Mouse (Mus musculus) layer of hippocampus, adult 9-10 months (tissue): ENCODE data around the gene Aamdc.

Experiments
- DNase-seq: peaks from one replicate; pipeline ENCODE4 v3.0.0; 2022; ENCODE audit warnings: low spot score

Gene Aamdc

GRCm38 (mm10) chr7:97579067-97579975 lies at the start of gene Aamdc, which contains the start of gene Rsf1:
Gene Aamdc, minus strand, starts transcription at chr7:97579497.
Gene Rsf1, plus strand, starts transcription at chr7:97579889.
- peak; percentile 87 for DNase-seq

DNA sequence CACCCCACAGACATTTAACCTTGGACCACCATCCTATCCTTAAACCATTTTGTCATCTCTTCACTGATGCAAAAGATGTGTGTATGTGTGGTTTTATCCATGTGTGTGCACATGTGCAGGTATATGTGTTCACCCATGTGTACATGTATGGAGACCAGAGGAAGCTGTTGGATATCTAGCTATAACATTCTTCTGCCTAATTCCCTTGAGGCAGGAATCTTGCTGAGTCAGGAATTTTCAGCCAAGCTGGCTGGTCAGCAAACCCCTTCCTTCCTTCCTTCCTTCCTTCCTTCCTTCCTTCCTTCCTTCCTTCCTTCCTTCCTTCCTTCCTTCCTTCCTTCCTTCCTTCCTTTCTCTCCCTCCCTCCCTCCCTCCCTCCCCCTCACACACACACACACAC lies 44.1 kb upstream of the Aamdc start:
- DNase-seq: no peak

- no peak for DNase-seq
These were observed 43.4 kb upstream of the Aamdc start for GRCm38 (mm10) chr7:97622676-97623075.

- no peak for DNase-seq
These were observed 42.0 kb upstream of the Aamdc start for GRCm38 (mm10) chr7:97621346-97621745.

DNA sequence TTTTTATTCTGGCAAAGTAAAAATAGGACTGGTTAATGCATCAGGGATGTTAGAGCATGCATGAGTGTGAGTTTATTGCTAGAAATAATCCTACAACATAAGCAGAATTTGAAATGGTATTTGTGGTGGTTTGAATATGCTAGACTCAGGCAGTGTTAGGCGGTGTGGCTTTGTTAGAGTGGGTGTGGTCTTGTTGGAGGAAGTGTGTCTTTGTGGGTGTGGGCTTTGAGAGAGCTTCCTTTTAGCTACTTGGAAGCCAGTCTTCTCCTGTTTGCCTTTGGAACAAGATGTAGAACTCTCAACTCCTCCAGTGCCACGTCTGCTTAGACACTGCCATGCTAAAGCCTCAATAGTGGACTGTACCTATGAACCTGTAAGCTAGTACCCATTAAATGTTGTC lies 19.3 kb upstream of the Aamdc start:
- DNase-seq: no peak

GRCm38 (mm10) chr7:97593535-97593934 lies 14.2 kb upstream of the Aamdc start:
- DNase-seq: no peak

- no peak for DNase-seq
These were observed 13.1 kb upstream of the Aamdc start for GRCm38 (mm10) chr7:97592396-97592795.

DNA sequence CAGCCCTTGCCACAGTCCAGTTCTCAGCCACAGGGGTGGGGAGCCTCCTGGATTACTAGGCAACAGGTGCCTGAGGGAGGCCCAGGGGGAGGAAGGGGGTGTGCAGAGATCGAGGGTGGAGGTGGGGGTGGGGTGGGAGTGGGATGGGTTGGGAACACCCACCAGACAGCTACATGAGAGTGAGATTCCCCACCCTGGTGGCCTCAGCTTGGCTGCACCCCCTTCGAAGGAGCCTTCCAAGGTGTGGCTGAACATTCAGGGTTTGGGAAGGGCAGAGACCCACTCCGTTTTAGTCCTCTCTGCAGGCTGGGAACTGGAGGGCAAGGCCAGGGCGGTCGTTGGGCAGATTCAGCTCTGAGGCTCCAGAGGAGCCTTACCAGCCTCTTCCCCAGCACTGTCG lies 12.0 kb upstream of the Aamdc start:
- no peak for DNase-seq

- DNase-seq: no peak
These were observed 11.2 kb upstream of the Aamdc start for GRCm38 (mm10) chr7:97590488-97590887.

- DNase-seq: no peak
These were observed 9.2 kb upstream of the Aamdc start for GRCm38 (mm10) chr7:97588506-97588905.

DNA sequence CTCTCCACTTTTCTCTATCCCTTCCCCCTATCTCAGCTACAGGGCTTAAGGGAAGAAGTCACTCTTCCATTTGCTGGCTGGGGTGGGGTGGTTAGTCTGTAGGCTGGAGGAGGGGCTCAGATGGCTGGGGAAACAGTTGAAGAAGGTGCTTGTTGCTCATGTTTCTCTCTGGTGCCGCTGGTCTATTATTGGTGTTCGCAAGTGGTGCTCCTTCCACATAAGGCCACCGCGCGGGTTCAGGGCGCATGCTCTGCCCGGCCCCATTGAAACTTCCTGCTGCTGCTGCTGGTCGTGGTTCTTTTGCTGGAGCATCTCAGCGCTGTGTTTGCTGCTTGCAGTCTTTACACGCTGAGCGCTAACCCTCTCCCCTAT lies 1.5 kb upstream of the Aamdc start:
- DNase-seq: peak; percentile 69

DNA sequence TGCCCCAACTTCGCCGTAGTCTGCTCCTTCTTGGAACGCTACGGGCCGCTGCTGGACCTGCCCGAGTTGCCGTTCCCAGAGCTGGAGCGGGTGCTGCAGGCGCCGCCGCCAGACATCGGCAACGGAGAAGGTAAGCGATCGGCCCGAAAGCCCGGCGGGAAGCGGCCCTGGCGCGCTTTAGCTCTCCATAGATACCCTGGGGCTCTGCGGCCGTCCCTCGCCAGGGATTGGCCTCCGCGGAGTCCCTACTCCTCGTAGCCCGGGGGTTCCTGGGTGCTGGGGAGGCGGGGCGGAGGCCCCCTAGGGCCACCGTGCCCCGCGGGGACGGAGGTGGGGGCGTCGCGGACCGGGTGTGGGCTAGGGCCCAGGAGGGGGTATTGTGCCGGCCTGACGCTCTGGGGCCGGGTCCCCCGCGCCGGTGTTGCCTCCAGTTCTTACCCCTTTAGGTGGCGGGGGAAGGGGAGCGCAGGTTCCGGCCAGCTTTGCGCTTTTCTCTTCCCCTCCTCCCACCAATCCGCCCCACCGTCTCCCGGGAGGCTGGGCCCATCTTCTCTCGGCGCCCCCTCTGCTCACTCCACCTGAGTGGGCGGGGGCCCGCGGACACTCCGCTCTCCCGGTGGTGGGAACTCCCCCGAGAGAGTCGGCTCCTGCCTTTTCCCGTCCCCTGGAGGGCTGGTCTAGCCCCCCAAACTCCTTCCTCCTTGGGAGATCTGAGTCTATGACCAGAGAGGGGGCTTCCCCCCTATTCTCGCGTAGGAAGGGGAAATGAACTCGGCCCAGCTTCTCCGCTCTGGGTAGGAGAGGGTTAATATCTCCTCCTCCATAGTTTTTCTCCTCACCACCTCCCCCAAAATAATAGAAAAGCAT lies 912 bp upstream of the Aamdc start:
- no peak for DNase-seq

DNA sequence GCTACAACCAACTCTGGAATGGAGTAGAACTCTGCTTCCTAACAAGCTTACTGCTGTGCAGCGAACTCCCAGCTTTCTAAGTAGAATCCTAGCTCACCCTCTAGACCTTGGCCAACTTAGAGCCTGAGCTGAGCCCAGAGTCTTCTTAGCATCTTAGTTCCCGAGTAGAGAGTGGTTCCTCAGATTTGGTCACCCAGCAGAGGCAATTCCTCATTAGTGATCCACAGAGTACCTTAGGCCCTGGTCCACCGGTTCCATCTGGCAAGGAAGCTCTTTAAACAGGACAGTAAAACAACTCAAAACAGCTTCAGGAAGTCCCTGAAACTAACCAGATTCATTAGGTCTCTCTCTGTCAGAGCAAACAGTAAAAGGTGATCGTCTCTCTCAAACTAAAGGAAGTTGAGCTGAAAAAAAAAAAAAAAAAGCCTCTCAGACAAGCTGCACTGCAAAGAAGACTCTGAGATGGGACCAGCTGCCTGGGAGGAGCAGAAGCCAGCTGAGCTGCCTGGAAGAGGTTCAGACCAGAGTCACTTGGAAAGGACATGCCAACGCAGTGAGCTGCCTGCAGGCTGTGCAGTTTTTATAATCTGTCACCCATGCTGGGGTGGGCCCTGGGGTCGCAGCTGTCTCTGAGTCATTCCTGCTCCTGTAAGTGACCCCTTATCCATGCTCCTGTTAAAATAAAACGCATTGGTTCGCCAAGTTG lies 783 bp downstream of the Aamdc start:
- peak; percentile 29 for DNase-seq

GRCm38 (mm10) chr7:97570389-97570788 lies 8.9 kb downstream of the Aamdc start:
- no peak for DNase-seq

GRCm38 (mm10) chr7:97569372-97569771 lies 9.9 kb downstream of the Aamdc start:
- DNase-seq: no peak

DNA sequence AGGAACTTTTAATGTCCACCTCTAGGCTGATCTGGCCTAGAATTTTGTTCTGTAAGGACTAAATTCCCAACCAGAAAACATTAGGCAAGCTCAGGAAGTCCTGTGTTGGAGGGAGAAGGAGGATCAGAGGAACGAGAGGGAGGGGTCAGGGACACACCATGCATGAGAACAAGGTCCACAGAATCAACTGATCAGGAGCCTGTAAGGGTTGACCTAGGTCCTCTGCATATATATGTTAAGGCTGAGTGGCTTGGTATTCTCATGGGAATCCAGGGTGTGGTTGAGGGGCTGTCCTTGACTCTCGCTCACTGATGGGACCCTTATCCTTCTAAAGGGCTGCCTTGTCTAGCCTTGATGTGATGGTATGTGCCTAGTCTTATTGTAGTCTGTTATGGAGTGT lies 15.7 kb downstream of the Aamdc start:
- DNase-seq: no peak

- DNase-seq: no peak
These were observed 28.6 kb downstream of the Aamdc start for GRCm38 (mm10) chr7:97550673-97551072.

DNA sequence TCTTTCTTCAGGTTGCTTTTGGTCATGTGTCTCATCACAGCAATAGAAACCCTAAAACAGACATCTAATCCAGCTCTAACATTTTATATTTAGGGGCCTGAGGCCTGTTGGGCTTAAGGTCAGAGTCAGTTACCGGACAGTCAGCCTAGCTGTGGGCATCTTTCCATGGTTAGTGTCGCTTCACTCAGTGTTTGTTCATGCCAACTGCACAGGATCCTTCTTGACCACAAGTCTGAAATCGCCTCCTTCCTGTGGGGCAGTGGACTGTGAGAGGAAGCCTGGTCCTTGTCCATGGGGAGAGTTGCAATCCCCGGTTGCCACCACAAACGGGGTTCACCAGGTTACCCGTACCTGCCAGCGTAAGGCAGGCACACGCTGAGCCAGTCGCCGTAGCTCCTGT lies 30.0 kb downstream of the Aamdc start:
- no peak for DNase-seq

- DNase-seq: no peak
These were observed 32.8 kb downstream of the Aamdc start for GRCm38 (mm10) chr7:97546462-97546861.

GRCm38 (mm10) chr7:97536571-97536970 lies 42.7 kb downstream of the Aamdc start:
- DNase-seq: no peak

DNA sequence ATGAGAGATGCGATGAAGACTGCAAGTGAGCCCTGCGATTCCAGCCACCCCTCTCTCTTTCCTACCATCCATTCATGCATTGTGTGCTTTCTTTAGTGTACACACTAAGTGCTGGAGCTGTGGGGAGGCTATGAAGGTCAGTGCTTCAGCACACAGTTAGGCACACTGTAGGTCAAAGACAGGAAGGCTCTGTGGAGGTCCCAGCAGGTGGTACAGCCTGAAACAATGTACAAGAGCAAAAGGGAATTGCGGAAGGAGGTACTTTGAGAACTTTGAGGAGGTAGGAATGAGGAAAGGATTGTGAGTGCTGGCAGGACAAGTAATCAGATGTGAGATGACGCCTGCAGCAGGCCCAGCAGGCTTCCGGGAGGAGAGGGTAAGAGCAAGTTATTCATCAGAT lies 43.8 kb downstream of the Aamdc start:
- no peak for DNase-seq

- peak; percentile 20 for DNase-seq
These were observed 59.4 kb downstream of the Aamdc start for GRCm38 (mm10) chr7:97519935-97520334.
